Mouse (Mus musculus) G1E (cell line): ENCODE results near the gene Gm21312. TPM values are rescaled to one million over a fixed set of nuclear protein-coding genes. Genes with fewer than 3 reads are reported as not detected.
"Not testable (repeated sequence)": the region's sequence is repeated elsewhere in the genome, so short reads cannot be mapped to it uniquely, and the experiment has no call there.

Source experiments
- ATAC-seq: 2 replicates; pipeline ENCODE4 v1.8.0; 2016; ENCODE audit warnings: mild to moderate bottlenecking; ENCODE audit not compliant: insufficient number of reproducible peaks, poor library complexity, low FRiP score, severe bottlenecking; ENCODE audit errors: extremely low read depth
- DNase-seq: peaks from one replicate; pipeline ENCODE4 v3.0.0; 2012; ENCODE audit warnings: low spot score
- H3K27me3 ChIP-seq: 2 replicates; pipeline ENCODE4 v1.6.1; 2012; ENCODE audit warnings: mild to moderate bottlenecking, low read length, inconsistent platforms; ENCODE audit not compliant: insufficient read depth
- H3K36me3 ChIP-seq: replicated peaks from 2 replicates; pipeline ENCODE3; 2012; ENCODE audit warnings: mild to moderate bottlenecking, inconsistent platforms
- H3K4me1 ChIP-seq: 2 replicates; pipeline ENCODE4 v1.6.1; 2012; ENCODE audit warnings: low read depth, low read length, inconsistent platforms, mixed read lengths; ENCODE audit not compliant: insufficient read depth
- H3K4me3 ChIP-seq: 2 replicates; pipeline ENCODE4 v1.5.1; 2012; ENCODE audit warnings: low read depth, mild to moderate bottlenecking, inconsistent platforms, low read length, moderate library complexity, mixed read lengths
- H3K9me3 ChIP-seq: replicated peaks from 2 replicates; pipeline ENCODE4 v1.6.1; 2012; ENCODE audit warnings: inconsistent platforms
- CTCF ChIP-seq: IDR thresholded peaks from 2 replicates; pipeline ENCODE4 v1.5.1; 2012; ENCODE audit warnings: low read depth, low read length, inconsistent platforms, mixed read lengths
- GATA1 ChIP-seq: IDR thresholded peaks from 2 replicates; pipeline ENCODE4 v1.6.1; 2012; ENCODE audit warnings: borderline replicate concordance, low read length, inconsistent platforms, mixed read lengths
- GATA2 ChIP-seq: IDR thresholded peaks from 2 replicates; pipeline ENCODE4 v1.6.1; 2012; ENCODE audit warnings: low read depth, low read length, inconsistent platforms, borderline replicate concordance
- POLR2AphosphoS5 ChIP-seq: IDR thresholded peaks from 2 replicates; pipeline ENCODE4 v1.6.1; 2012; ENCODE audit warnings: low read depth, low read length, inconsistent platforms; ENCODE audit not compliant: insufficient replicate concordance
- TAL1 ChIP-seq: conservative IDR thresholded peaks from 2 replicates; pipeline ENCODE4 v1.6.1; 2012; ENCODE audit warnings: low read depth, low read length, inconsistent platforms, mixed read lengths
- polyA plus RNA-seq: library from polyadenylated mRNA; stranded (reverse); fragments of >175 nt; gene quantifications from 2 replicates; pipeline ENCODE4 v1.2.3, GENCODE M21; 2012
- total RNA-seq, 2 experiments: library from RNA; stranded (forward) in 1 of 2; stranded (reverse) in 1 of 2; fragments of 200-1000 nt in 1 of 2; fragments of >200 nt in 1 of 2; fragmentation: Nextera tagmentation in 1 of 2; gene quantifications; 2 replicates each; pipeline ENCODE4 v1.2.3; 2014 to 2017

Gene Gm21312
- total RNA-seq (2014; fragmentation: Nextera tagmentation) (not detected in 2 replicates), total RNA-seq (2017) (0.33 TPM in 1 of 2 replicates, not detected in the other), polyA plus RNA-seq (not detected in 2 replicates)

- H3K4me1 ChIP-seq, H3K27me3 ChIP-seq, H3K9me3 ChIP-seq, ATAC-seq, H3K4me3 ChIP-seq, DNase-seq, H3K36me3 ChIP-seq: not testable (repeated sequence)
Observed at GRCm38 (mm10) chr10:104176724-104177123, at the start of gene Gm21312. Gene Gm21312 (plus strand): TSS chr10:104177024.

- H3K4me1 ChIP-seq, H3K36me3 ChIP-seq, H3K4me3 ChIP-seq, ATAC-seq, H3K9me3 ChIP-seq, DNase-seq, H3K27me3 ChIP-seq: not testable (repeated sequence)
Observed at GRCm38 (mm10) chr10:104142687-104143086, 34.1 kb upstream of the Gm21312 start, which contains the start of gene Gm21293. Gene Gm21293 (plus strand): TSS chr10:104142987.

- not testable (repeated sequence) for H3K27me3 ChIP-seq, H3K4me1 ChIP-seq
Observed at GRCm38 (mm10) chr10:104151197-104151596, 25.6 kb upstream of the Gm21312 start, which contains the start of gene Gm6763. Gene Gm6763 (plus strand): TSS chr10:104151497.

GRCm38 (mm10) chr10:104159706-104160105 lies 17.1 kb upstream of the Gm21312 start, which contains the start of gene Gm8764:
Gene Gm8764 (plus strand): TSS chr10:104160006.
- not testable (repeated sequence) for H3K9me3 ChIP-seq, H3K4me1 ChIP-seq, H3K36me3 ChIP-seq, ATAC-seq, DNase-seq, H3K4me3 ChIP-seq, H3K27me3 ChIP-seq

More at GRCm38 (mm10) chr10:104151197-104151596, 25.6 kb upstream of the Gm21312 start, which contains the start of gene Gm6763:
- not testable (repeated sequence) for ATAC-seq, H3K9me3 ChIP-seq, DNase-seq, H3K4me3 ChIP-seq, H3K36me3 ChIP-seq

GRCm38 (mm10) chr10:104168215-104168614 lies 8.6 kb upstream of the Gm21312 start, which contains the start of gene Gm21304:
Gene Gm21304 (plus strand): TSS chr10:104168515.
- not testable (repeated sequence) for H3K4me1 ChIP-seq, ATAC-seq, DNase-seq, H3K4me3 ChIP-seq, H3K9me3 ChIP-seq, H3K36me3 ChIP-seq, H3K27me3 ChIP-seq

GRCm38 (mm10) chr10:104185233-104185632 lies 8.4 kb downstream of the Gm21312 start, which contains the start of gene Gm20765:
Gene Gm20765 (plus strand): TSS chr10:104185533.
- DNase-seq, H3K4me1 ChIP-seq, ATAC-seq, H3K4me3 ChIP-seq, H3K9me3 ChIP-seq, H3K36me3 ChIP-seq, H3K27me3 ChIP-seq: not testable (repeated sequence)

- not testable (repeated sequence) for H3K27me3 ChIP-seq, H3K4me1 ChIP-seq, DNase-seq, H3K36me3 ChIP-seq, H3K4me3 ChIP-seq, ATAC-seq, H3K9me3 ChIP-seq
Observed at GRCm38 (mm10) chr10:104193742-104194141, 16.9 kb downstream of the Gm21312 start, which contains the start of gene Gm4340. Gene Gm4340 (plus strand): TSS chr10:104194042.

GRCm38 (mm10) chr10:104209655-104210054 lies 32.8 kb downstream of the Gm21312 start:
- Histone ChIP-seq H3K27me3 (no peaks in the 10 kb centered on the region), H3K4me1 (no peaks in the 10 kb centered on the region), H3K4me3 (no peak overlapping the region), H3K36me3 (no peaks in the 10 kb centered on the region), H3K9me3 (peaks cover 8% of the 10 kb centered on the region)
- DNase-seq (no peak), ATAC-seq (no peak)
- no peak for TF ChIP-seq POLR2AphosphoS5
- no peak for TF ChIP-seq CTCF
- TF ChIP-seq GATA1: no peak
- no peak for TF ChIP-seq TAL1
- TF ChIP-seq GATA2: no peak
